Mouse (Mus musculus) bone marrow macrophage, adult 2 months (primary cell): ENCODE results near the gene Mrvi1. TPM values are rescaled to one million over a fixed set of nuclear protein-coding genes. Genes with fewer than 3 reads are reported as not detected.
A peak's percentile ranks its signal among the peaks of the same experiment; 100 is the strongest.

Experiments
- H3K27ac ChIP-seq: 2 replicates; pipeline ENCODE4 v1.5.1; 2012; ENCODE audit warnings: low read depth, low read length; ENCODE audit not compliant: insufficient read depth
- H3K4me1 ChIP-seq: 2 replicates; pipeline ENCODE4 v1.6.1; 2012; ENCODE audit warnings: low read length; ENCODE audit not compliant: control insufficient read depth, insufficient read depth
- H3K4me3 ChIP-seq: 2 replicates; pipeline ENCODE4 v1.5.1; 2012; ENCODE audit warnings: mild to moderate bottlenecking, low read length, moderate library complexity; ENCODE audit not compliant: insufficient read depth
- CTCF ChIP-seq: IDR thresholded peaks from 2 replicates; pipeline ENCODE4 v1.5.1; 2012; ENCODE audit warnings: low read depth, mild to moderate bottlenecking, low read length, moderate library complexity
- POLR2A ChIP-seq: IDR thresholded peaks from 2 replicates; pipeline ENCODE4 v1.6.1; 2012; ENCODE audit warnings: mild to moderate bottlenecking, low read depth, low read length, borderline replicate concordance
- polyA plus RNA-seq: library from polyadenylated mRNA; stranded (reverse); fragments of >200 nt; gene quantifications from 2 replicates; pipeline ENCODE4 v1.2.4, GENCODE M21; 2012; ENCODE audit not compliant: missing spikeins, insufficient read depth, insufficient read length

Mrvi1 gene
- polyA plus RNA-seq, 1 experiment: 0.13 TPM

DNA sequence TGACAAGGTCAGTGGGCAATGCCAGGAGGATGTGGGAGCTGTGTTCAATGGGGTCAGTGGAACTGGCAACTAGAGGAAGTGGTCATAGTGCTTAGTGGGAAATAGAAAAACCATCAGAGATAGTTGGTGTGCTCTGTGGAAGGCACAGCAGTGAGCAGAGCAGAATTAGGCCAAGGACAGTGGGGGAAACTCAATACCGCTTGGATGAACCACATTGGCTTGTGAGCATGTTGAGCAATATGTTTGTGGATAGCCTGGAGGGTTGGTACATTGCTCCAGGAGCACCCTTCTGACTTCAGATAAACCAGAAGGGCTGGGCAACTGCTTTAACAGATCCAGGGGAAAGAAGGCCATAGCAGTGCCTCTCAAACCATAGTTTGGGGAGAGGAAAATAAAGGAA is 133.9 kb downstream of the Mrvi1 start:
- Histone ChIP-seq H3K4me3 (no peak overlapping the region), H3K27ac (no peak overlapping the region), H3K4me1 (peaks cover 5% of the 10 kb centered on the region)
- TF ChIP-seq CTCF (no peak), POLR2A (no peak)

DNA sequence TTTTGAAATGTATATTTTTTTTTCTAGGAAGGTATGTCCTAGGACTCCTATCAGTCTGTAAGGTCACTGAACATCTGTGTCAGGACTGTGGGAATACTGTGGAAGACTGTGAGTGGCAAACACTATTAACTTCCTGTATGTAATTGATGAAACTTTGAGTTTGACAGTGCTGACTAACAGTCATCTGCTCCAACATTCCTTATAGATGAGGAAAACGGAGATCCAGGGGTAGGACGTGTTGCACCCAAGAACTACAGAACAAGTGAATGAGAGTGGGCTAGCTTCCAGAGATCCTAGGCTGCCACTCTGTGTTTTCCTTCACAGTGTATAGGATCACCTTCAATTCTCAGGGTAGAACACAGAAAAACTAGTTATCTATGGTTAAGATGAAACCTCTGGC is 134.9 kb downstream of the Mrvi1 start:
- TF ChIP-seq POLR2A (no peak), CTCF (no peak)
- Histone ChIP-seq H3K4me3 (no peak overlapping the region), H3K4me1 (peaks cover 10% of the 10 kb centered on the region), H3K27ac (no peak overlapping the region)

DNA sequence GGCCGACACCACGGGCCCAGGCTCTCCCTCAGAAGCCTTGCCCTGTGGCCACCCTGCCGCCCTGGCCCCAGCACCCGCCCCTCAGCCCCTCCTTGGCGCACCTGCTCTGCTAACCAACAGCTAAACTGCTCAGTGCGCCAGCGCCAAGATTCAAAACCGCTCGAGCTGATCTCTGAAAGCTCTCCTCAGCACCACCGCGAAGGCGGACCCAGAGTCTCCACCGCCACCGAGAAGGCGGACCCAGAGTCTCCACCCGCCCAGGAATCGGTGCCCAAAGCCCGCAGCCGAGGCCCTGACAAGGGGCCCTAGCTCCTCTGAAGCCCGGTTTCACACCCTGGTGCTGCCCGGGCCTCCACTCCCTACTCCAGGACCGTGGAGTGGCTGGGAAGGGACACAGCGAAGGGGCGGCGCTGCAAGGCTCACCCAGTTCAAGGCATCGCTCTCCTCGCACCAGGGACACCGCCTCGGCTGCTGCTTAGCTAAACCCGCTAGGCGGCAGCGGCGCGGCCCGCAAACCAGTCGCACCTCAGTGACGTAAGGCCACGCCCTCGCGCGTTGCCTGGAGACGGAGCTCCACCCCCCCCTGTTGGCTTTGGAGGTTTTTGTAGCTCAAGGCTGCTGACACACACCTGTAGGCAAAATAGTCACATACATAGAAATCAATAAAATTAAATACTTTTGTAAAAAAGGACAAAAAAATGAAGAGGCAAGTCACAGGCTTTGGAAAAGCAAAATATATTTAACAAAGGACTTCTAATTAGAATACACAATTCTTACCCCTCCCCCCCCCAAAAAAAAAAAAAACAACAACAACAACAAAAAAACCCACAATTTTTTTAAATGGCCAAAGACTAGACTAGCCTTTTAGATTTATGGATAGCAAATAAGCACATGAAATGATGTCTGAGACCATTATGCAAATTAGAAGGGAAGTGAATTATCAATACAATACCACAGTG is 138.1 kb downstream of the Mrvi1 start, which contains the start of gene Rnf141:
Gene Rnf141 (minus strand): TSS at position 542 of the 959 bp plus-strand sequence.
- Histone ChIP-seq H3K4me1 (peaks cover 19% of the 10 kb centered on the region), H3K27ac (peak within 1 kb of the TSS; percentile 80), H3K4me3 (peak within 1 kb of the TSS; percentile 92)
- TF ChIP-seq CTCF (no peak), POLR2A (no peak)

DNA sequence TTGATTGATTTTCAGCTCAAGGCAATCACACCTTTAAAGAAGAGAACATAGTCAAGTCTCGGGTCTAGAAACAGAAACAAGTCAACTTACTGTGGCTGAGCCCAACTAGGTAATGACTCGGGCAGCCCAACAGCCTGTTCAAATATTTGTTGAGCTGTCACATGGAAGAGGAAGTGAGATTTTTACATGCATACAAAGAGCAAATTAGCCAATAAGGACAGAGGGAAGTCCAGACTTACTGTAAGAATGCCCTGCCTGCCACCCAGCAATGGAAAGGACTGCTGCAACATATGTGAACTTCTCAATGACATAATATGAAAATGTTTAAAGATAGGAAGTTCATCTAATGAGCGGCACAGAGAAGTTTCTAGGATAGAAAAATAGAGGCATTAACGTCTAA is 141.9 kb downstream of the Mrvi1 start:
- no peak for TF ChIP-seq CTCF
- no peak for TF ChIP-seq POLR2A
- Histone ChIP-seq H3K27ac (peak overlapping the region; percentile 70), H3K4me1 (peaks cover 13% of the 10 kb centered on the region), H3K4me3 (peak overlapping the region; percentile 40)

DNA sequence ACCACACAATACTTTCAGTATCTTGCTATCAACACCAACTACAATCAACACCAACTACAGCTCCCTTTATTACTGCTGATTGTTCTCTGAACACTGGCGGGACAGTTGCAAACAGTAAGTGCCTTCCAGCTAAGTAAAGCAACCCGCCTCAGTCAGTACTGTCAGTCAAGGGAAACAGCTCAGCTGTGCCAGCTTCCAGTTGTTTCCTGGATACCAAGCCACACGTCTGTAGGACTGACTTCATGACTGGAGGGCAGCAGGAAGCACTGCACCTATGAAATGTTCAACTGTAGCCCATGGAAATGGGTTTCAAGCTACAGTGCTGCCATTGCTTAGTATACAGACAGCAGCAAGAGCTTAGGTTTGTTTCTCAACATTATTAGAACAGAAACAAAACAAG is 147.7 kb downstream of the Mrvi1 start:
- no peak for TF ChIP-seq POLR2A
- no peak for TF ChIP-seq CTCF
- no peak overlapping the region for H3K4me3 ChIP-seq
- H3K4me1 ChIP-seq: peaks cover 14% of the 10 kb centered on the region
- no peak overlapping the region for H3K27ac ChIP-seq

DNA sequence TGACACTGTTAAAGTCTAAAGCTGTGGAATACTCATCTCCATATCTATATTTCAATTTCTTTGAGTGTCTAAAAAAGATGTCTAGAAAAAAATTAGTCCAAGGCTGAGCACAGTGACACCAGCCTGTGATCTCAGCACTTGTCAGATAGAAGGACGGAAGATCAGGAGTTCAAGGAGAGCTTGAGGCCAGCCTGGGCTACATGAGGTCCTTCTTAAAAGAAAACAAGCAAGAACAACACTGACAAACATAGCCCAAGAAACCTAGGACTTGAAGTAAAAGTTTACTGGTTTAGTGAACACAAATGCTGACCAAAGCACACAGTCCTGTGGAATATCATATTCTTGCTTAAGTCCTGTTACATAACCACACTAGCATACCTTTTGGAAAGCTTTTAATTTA is 148.2 kb downstream of the Mrvi1 start:
- no peak overlapping the region for H3K4me3 ChIP-seq
- H3K4me1 ChIP-seq: peaks cover 12% of the 10 kb centered on the region
- H3K27ac ChIP-seq: no peak overlapping the region
- TF ChIP-seq CTCF: no peak

DNA sequence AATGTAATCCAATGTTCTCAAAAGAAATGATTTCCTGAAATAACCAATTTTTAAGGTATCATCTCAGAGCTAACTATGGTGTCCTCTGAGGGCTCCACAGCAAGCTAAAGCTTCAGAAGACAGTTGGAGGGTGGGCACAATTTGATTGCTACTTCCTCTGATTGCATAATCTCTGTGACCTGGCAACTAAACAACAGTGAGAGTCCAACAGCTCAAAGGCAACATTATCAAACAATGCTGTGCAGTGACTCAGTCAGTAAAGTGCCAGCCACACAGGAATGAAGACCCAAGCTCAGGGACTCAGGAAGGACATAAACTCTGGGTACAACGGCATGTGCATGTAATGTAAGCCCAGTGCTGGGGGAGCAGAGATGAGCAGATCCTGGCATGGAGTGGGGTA is 149.2 kb downstream of the Mrvi1 start:
- no peak overlapping the region for H3K27ac ChIP-seq
- TF ChIP-seq CTCF: no peak
- TF ChIP-seq POLR2A: no peak
- peaks cover 12% of the 10 kb centered on the region for H3K4me1 ChIP-seq
- H3K4me3 ChIP-seq: no peak overlapping the region

DNA sequence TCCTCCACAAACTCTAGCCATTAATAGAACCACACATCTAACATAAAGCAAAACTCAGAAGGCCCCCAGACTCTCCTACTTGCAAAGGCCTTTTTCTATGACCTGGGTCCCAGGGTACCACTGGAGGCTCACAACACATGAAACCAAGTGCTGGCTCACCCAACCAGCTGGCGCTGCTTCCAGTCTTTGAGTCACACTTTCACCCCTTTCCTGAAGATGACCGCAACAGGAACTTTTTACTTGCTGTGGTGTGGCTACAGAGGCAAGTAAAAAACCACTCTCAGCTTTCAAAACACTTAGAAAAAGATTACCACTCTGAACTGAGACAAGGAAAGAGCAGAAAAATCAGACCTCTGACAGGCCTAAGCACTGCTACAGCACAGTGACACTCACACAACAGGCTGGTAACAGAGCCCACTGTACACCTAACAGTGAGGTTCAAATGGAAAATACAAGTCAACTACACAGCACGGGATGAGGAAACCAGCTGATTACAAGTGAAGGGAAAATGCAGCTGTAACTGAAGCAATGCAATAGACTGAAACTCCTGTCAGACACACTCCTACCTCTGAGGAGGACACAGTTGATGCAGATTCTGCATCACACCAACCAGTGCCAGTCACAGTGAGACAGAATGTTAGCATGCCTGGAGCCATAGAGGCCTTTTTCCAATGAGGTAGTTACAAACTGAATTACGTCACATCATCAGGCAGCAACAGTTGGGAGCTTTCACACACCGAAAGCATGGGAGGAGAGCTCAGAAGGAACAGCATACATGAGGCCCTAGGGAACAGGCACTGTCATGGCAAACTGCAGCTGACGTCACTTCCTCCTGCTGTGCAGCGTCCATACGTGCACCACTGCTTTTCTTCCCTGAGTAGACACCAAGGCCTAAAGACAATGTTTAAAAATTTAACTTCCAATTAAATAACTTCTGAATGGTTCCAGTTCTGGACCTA is 158.0 kb downstream of the Mrvi1 start:
- Histone ChIP-seq H3K4me1 (peaks cover 42% of the 10 kb centered on the region), H3K27ac (peak overlapping the region; percentile 83), H3K4me3 (peak overlapping the region; percentile 5)
- TF ChIP-seq CTCF: no peak
- no peak for TF ChIP-seq POLR2A

DNA sequence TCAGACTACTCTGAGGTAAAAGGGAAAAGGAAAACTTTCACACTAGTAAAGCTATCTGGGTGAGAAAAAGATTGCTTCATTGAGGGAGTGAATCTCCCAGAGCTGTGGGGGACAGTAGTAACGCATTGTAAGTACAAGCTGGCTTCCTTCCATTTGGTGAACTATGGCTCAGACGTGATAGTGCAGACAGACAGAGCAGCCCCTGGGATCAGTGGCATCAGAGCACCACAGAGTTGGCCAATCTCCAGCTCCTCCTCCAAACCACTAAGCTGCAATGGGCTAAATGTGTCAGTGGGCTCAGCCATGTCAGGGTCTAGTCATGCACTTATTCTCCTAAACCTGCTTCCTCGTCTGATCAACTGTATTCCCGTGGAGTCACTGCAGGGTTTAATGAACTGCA is 158.7 kb downstream of the Mrvi1 start:
- peak overlapping the region; percentile 83 for H3K27ac ChIP-seq
- TF ChIP-seq CTCF: no peak
- TF ChIP-seq POLR2A: no peak
- peaks cover 42% of the 10 kb centered on the region for H3K4me1 ChIP-seq
- no peak overlapping the region for H3K4me3 ChIP-seq

DNA sequence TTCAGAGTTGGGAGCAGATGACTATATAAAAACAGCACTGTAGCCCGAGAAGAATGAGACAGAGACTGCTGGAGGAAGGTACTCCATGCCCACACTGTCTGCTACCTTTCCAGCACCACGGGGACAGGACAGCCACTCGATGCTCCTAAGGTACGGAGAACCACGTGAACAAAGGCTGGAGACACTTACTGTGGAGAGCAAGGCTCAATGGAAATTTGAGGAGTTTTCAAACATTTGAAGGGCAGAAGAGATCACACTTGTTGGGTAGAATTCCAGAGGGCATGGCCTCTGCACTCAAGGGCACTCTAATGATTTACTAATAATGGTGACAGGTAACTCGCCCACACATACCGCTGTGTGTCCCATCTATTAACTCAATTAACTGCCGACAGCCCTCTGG is 159.2 kb downstream of the Mrvi1 start:
- no peak for TF ChIP-seq CTCF
- no peak for TF ChIP-seq POLR2A
- H3K4me1 ChIP-seq: peaks cover 42% of the 10 kb centered on the region
- H3K27ac ChIP-seq: peak overlapping the region; percentile 83

More for the DNA sequence above, 159.2 kb downstream of the Mrvi1 start:
- no peak overlapping the region for H3K4me3 ChIP-seq
